Mouse (Mus musculus) CH12.LX (cell line): Measurements from ENCODE around the gene Gjd3. TPM values are rescaled to one million over a fixed set of nuclear protein-coding genes. Genes with fewer than 3 reads are reported as not detected.
"Not testable (repeated sequence)": the region's sequence is repeated elsewhere in the genome, so short reads cannot be mapped to it uniquely, and the experiment has no call there.

Experiments used
- DNase-seq: peaks from one replicate; pipeline ENCODE4 v3.0.0-alpha.2; 2013; ENCODE audit errors: extremely low read depth
- H3K27ac ChIP-seq: 2 replicates; pipeline ENCODE4 v1.5.1; 2012; ENCODE audit warnings: low read depth, mild to moderate bottlenecking, control low read depth, moderate library complexity; ENCODE audit not compliant: insufficient read depth
- H3K27me3 ChIP-seq: replicated peaks from 2 replicates; pipeline ENCODE3; 2012; ENCODE audit warnings: inconsistent platforms
- H3K36me3 ChIP-seq, 2 experiments: replicated peaks in 1 of 2; 2 replicates each; pipeline versions ENCODE3 to v1.6.1; 2012; ENCODE audit warnings: inconsistent platforms in 1 of 2, low read length in 1 of 2, mild to moderate bottlenecking in 1 of 2, mixed read lengths in 1 of 2, moderate library complexity in 1 of 2; ENCODE audit not compliant: control insufficient read depth in 1 of 2, insufficient read depth in 1 of 2
- H3K4me1 ChIP-seq, 2 experiments: 2 replicates each; pipeline ENCODE4 v1.6.1; 2012; ENCODE audit warnings: inconsistent platforms in 1 of 2, moderate library complexity in 1 of 2; ENCODE audit not compliant: insufficient read depth in 2 of 2, control insufficient read depth in 1 of 2
- H3K4me2 ChIP-seq: 2 replicates; pipeline ENCODE4 v1.6.1; 2012; ENCODE audit warnings: low read depth, mild to moderate bottlenecking, control low read depth; ENCODE audit not compliant: poor library complexity, insufficient read depth, severe bottlenecking
- H3K4me3 ChIP-seq, 3 experiments: fragments of 150-350 bp in 1 of 3; sonication (generic) in 1 of 3; replicated peaks in 1 of 3; 2 replicates each; pipeline versions ENCODE3 to v1.5.1; 2011 to 2012; ENCODE audit warnings: low read depth in 2 of 3, low read length in 2 of 3, mild to moderate bottlenecking in 2 of 3, moderate library complexity in 2 of 3, control low read depth in 1 of 3, improper control_type of control experiment in 1 of 3, inconsistent platforms in 1 of 3, mixed read lengths in 1 of 3; ENCODE audit not compliant: poor library complexity in 1 of 3
- H3K79me2 ChIP-seq: replicated peaks from 2 replicates; pipeline ENCODE4 v1.6.1; 2012; ENCODE audit warnings: mild to moderate bottlenecking, moderate library complexity; ENCODE audit not compliant: control insufficient read depth, poor library complexity, insufficient read depth, severe bottlenecking; ENCODE audit errors: extremely low read depth
- H3K9ac ChIP-seq: 2 replicates; pipeline ENCODE4 v1.6.1; 2012; ENCODE audit warnings: low read depth, mild to moderate bottlenecking, control low read depth, moderate library complexity; ENCODE audit not compliant: insufficient read depth
- H3K9me3 ChIP-seq: replicated peaks from 2 replicates; pipeline ENCODE3; 2012; ENCODE audit warnings: low read length, inconsistent platforms, mixed read lengths
- BHLHE40 ChIP-seq: IDR thresholded peaks from 2 replicates; pipeline ENCODE4 v1.6.1; 2011; ENCODE audit warnings: mild to moderate bottlenecking, low read depth, low read length, improper control_type of control experiment
- CHD1 ChIP-seq: IDR thresholded peaks from 2 replicates; pipeline ENCODE4 v1.6.1; 2012; ENCODE audit warnings: low read depth, low read length, improper control_type of control experiment, inconsistent platforms
- CHD2 ChIP-seq: IDR thresholded peaks from 2 replicates; pipeline ENCODE4 v1.6.1; 2011; ENCODE audit warnings: low read length, improper control_type of control experiment
- E2F4 ChIP-seq: IDR thresholded peaks from 2 replicates; pipeline ENCODE4 v1.6.1; 2011; ENCODE audit warnings: low read depth, low read length, improper control_type of control experiment; ENCODE audit not compliant: insufficient replicate concordance
- ELF1 ChIP-seq: IDR thresholded peaks from 2 replicates; pipeline ENCODE4 v1.6.1; 2014; ENCODE audit warnings: low read depth, mild to moderate bottlenecking, inconsistent platforms, low read length, improper control_type of control experiment
- EP300 ChIP-seq: IDR thresholded peaks from 2 replicates; pipeline ENCODE4 v1.6.1; 2011; ENCODE audit warnings: low read length, improper control_type of control experiment
- GABPA ChIP-seq: IDR thresholded peaks from 2 replicates; pipeline ENCODE4 v1.6.1; 2012; ENCODE audit warnings: low read depth, low read length, improper control_type of control experiment, inconsistent platforms; ENCODE audit not compliant: insufficient replicate concordance
- JUN ChIP-seq: IDR thresholded peaks from 2 replicates; pipeline ENCODE4 v1.6.1; 2011; ENCODE audit warnings: low read depth, mild to moderate bottlenecking, low read length, improper control_type of control experiment, moderate library complexity; ENCODE audit not compliant: insufficient read depth
- MAFK ChIP-seq: IDR thresholded peaks from 2 replicates; pipeline ENCODE4 v1.6.1; 2011; ENCODE audit warnings: low read length, improper control_type of control experiment; ENCODE audit not compliant: insufficient replicate concordance
- MAX ChIP-seq: IDR thresholded peaks from 2 replicates; pipeline ENCODE4 v1.6.1; 2011; ENCODE audit warnings: low read length, improper control_type of control experiment
- MAZ ChIP-seq: IDR thresholded peaks from 2 replicates; pipeline ENCODE4 v1.6.1; 2012; ENCODE audit warnings: low read depth, mild to moderate bottlenecking, inconsistent platforms, low read length, improper control_type of control experiment, moderate library complexity
- MEF2A ChIP-seq: IDR thresholded peaks from 2 replicates; pipeline ENCODE4 v1.6.1; 2014; ENCODE audit warnings: low read depth, mild to moderate bottlenecking, inconsistent platforms, low read length, improper control_type of control experiment, borderline replicate concordance
- MXI1 ChIP-seq: IDR thresholded peaks from 2 replicates; pipeline ENCODE4 v1.6.1; 2011; ENCODE audit warnings: mild to moderate bottlenecking, low read depth, low read length, improper control_type of control experiment
- MYC ChIP-seq: IDR thresholded peaks from 2 replicates; pipeline ENCODE4 v1.6.1; 2011; ENCODE audit warnings: low read depth, mild to moderate bottlenecking, improper control_type of control experiment, low read length
- POLR2A ChIP-seq: IDR thresholded peaks from 2 replicates; pipeline ENCODE4 v1.6.1; 2011; ENCODE audit warnings: low read depth, mild to moderate bottlenecking, improper control_type of control experiment, low read length
- POLR2AphosphoS2 ChIP-seq: IDR thresholded peaks from 2 replicates; pipeline ENCODE4 v1.6.1; 2011; ENCODE audit warnings: low read depth, low read length, improper control_type of control experiment
- RCOR1 ChIP-seq: conservative IDR thresholded peaks from 2 replicates; pipeline ENCODE4 v1.6.1; 2012; ENCODE audit warnings: low read depth, mild to moderate bottlenecking, inconsistent platforms, low read length, improper control_type of control experiment
- SIN3A ChIP-seq: IDR thresholded peaks from 2 replicates; pipeline ENCODE4 v1.6.1; 2012; ENCODE audit warnings: low read length, improper control_type of control experiment, inconsistent platforms
- TBP ChIP-seq: conservative IDR thresholded peaks from 2 replicates; pipeline ENCODE4 v1.6.1; 2011; ENCODE audit warnings: low read depth, low read length, improper control_type of control experiment
- ZC3H11A ChIP-seq: IDR thresholded peaks from 2 replicates; pipeline ENCODE4 v1.6.1; 2012; ENCODE audit warnings: low read depth, mild to moderate bottlenecking, inconsistent platforms, low read length, improper control_type of control experiment
- ZKSCAN1 ChIP-seq: IDR thresholded peaks from 2 replicates; pipeline ENCODE4 v1.6.1; 2012; ENCODE audit warnings: low read depth, inconsistent platforms, low read length, improper control_type of control experiment, borderline replicate concordance
- dilution Hi-C: fragments of 300-500 bp; cut with MboI; formaldehyde crosslinking; loops from 2 replicates; pipeline ENCODE4 v1.14.3; 2020; ENCODE audit warnings: low sequenced_read_pairs; ENCODE audit not compliant: extremely low pct_unique_long_range_greater_than_20kb, extremely low pct_ligation_motif_present
- in situ Hi-C: fragments of 300-500 bp; cut with MboI; formaldehyde crosslinking; loops from 3 replicates; pipeline ENCODE4 v1.14.3; 2019; ENCODE audit warnings: low sequenced_read_pairs, low pct_ligation_motif_present, low pct_unique_long_range_greater_than_20kb, mixed read lengths
- polyA plus RNA-seq: library from polyadenylated mRNA; unstranded; fragments of >175 nt; gene quantifications from 2 replicates; pipeline ENCODE4 v1.2.1, GENCODE M21; 2012; ENCODE audit warnings: low read depth; ENCODE audit not compliant: insufficient read length
- total RNA-seq, 2 experiments: library from RNA; depleted of rRNA; stranded (reverse); fragments of 300-350 nt in 1 of 2; fragments of >200 nt in 1 of 2; gene quantifications; 2 replicates each; pipeline ENCODE4 v1.2.3; 2012 to 2014

Gjd3 gene
- total and polyA plus RNA-seq, 3 experiments, result 0.47 TPM; not detected in 2

GRCm38 (mm10) chr11:98935123-98935522, 47.7 kb downstream of the Gjd3 start:
- dilution Hi-C loops, result no loop called here
- no peak overlapping the region for H3K4me2 ChIP-seq
- DNase-seq, result no peak
- no peak overlapping the region for H3K4me3 ChIP-seq
- no peak overlapping the region for H3K27ac ChIP-seq
- TF ChIP-seq ZC3H11A, result no peak
- no peak for TF ChIP-seq SIN3A
- TF ChIP-seq MYC, result no peak
- TF ChIP-seq E2F4, result no peak
- TF ChIP-seq GABPA, result no peak
- TF ChIP-seq MXI1, result no peak
- TF ChIP-seq ELF1, result no peak
- no peak for TF ChIP-seq MAX
- TF ChIP-seq CHD1, result no peak
- no peak for TF ChIP-seq JUN
- TF ChIP-seq MEF2A, result no peak
- TF ChIP-seq TBP, result no peak
- TF ChIP-seq POLR2A, result no peak
- no peak for TF ChIP-seq MAFK
- no peak for TF ChIP-seq CHD2
- no peak for TF ChIP-seq ZKSCAN1
- TF ChIP-seq RCOR1, result no peak
- TF ChIP-seq, all 38 proteins: peak for 0
- Histone ChIP-seq H3K79me2 (no peaks in the 10 kb centered on the region; the same call in 1 of the 2 replicates), H3K36me3 (no peaks in the 10 kb centered on the region), H3K9ac (no peak overlapping the region), H3K9me3 (peaks cover 5% of the 10 kb centered on the region), H3K27me3 (no peaks in the 10 kb centered on the region), H3K4me1 (peaks cover 33 to 62% of the 10 kb centered on the region in 2 experiments)
- in situ Hi-C loops, result loop anchor here (5.0 kb wide), 1 partner anchor 37 kb away; no protein-coding TSS in a partner anchor

GRCm38 (mm10) chr11:98934367-98934766, 48.4 kb downstream of the Gjd3 start:
- TF ChIP-seq MAFK (no peak), EP300 (no peak), POLR2AphosphoS2 (no peak), ZC3H11A (no peak), MAZ (no peak), BHLHE40 (no peak)
- no peak for DNase-seq
- peaks cover 5% of the 10 kb centered on the region for H3K9me3 ChIP-seq
- H3K27me3 ChIP-seq, result no peaks in the 10 kb centered on the region
- H3K4me2 ChIP-seq, result no peak overlapping the region
- H3K36me3 ChIP-seq, result no peaks in the 10 kb centered on the region
- H3K79me2 ChIP-seq, result no peaks in the 10 kb centered on the region
- no peak overlapping the region for H3K9ac ChIP-seq
- in situ Hi-C loops, result no loop called here
- H3K4me1 ChIP-seq, result peaks cover 31 to 61% of the 10 kb centered on the region in 2 experiments
- dilution Hi-C loops, result no loop called here
- H3K27ac ChIP-seq, result no peak overlapping the region
- H3K4me3 ChIP-seq, result no peak overlapping the region

- H3K9ac ChIP-seq, H3K27me3 ChIP-seq, H3K4me3 ChIP-seq, H3K79me2 ChIP-seq, H3K9me3 ChIP-seq, in situ Hi-C loops, dilution Hi-C loops, H3K4me2 ChIP-seq, H3K27ac ChIP-seq, H3K36me3 ChIP-seq, DNase-seq: not testable (repeated sequence)
- peaks cover 29 to 61% of the 10 kb centered on the region in 2 experiments for H3K4me1 ChIP-seq
These were observed 49.0 kb downstream of the Gjd3 start for GRCm38 (mm10) chr11:98933847-98934246.
